Mouse (Mus musculus) ovary, adult 18-20 months (tissue): ENCODE results near the gene Umps.

Source experiments
- DNase-seq: peaks from one replicate; pipeline ENCODE4 v3.0.0; 2022; ENCODE audit warnings: low spot score, mixed read lengths

Gene Umps

DNA sequence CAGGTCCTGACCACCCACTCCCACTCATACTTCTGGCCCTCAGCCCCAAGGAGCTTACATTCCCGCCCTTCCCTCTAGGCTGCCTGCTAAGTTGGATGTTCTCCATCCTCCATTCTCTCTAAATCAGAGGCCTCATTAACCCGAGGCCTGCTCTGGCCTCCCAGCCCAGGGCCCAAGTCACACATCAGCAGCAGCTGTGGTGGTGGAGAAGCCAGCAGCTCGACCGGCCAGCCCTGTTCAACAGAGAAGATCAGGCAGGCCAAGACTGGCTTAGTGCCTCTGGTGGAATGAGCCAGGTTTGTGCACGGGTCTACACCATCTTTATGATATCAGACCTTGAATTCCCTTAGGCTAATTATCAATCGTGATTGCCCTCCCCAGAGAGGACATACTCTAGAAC lies 36.1 kb downstream of the Umps start:
- no peak for DNase-seq

DNA sequence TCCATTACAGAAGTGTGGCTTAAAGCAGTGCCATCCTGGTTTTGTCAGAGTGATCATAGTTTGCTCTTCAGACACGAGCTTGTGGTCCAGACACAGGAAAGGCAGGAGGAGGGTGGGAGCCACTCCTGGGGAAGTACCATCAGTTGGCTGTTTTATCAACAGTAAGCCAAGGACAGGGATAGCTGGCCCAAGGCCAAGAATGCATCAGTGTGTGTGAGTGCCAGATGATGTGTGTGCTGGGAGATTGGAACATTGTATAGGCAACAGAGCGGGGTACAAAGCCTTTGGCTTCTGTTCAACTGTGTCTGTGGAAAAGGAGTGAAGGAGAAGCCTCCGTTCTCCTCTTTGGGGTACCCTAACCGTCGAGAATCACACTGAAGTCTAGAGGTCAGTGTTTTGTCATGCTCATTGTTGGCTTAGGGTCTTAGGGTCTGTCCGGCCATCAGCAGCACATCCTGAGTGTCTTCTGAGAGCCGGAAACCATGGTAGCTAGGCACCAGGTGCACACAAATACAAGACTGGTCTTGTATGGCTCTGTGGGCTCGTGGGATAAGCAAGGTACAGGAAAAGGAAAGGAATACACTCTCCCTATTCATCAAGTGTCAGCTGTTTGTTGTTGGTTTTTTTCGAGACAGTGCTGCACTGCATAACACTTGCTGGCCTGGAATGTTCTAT lies 37.9 kb downstream of the Umps start:
- peak; percentile 52 for DNase-seq

DNA sequence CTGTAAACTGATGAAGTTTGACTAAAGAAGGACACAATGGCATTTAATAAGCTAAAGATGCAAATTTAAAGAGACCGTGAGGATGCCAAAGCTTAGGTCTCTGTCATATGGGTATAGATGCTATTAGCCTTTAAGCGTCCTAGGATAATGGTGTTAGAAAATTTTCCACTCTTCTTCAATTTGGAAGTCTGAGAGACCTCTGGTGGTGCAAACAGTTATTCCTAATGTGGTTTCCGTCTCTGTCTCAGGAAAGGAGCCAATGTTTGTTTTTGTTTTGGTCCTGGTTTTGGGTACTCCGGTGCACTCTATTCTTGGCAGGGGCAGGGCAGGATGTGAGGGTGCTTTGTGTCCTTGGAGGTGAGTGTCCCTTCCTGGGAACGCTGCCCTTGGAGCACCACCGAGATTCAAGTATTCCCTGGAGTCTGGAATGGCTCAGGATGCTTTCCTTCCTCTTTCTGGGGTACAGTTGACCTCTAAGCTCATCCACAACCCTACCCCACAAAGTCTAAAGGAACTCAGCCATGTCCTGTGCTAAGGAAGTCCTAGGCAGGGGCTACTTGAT lies 39.5 kb downstream of the Umps start:
- DNase-seq = no peak

DNA sequence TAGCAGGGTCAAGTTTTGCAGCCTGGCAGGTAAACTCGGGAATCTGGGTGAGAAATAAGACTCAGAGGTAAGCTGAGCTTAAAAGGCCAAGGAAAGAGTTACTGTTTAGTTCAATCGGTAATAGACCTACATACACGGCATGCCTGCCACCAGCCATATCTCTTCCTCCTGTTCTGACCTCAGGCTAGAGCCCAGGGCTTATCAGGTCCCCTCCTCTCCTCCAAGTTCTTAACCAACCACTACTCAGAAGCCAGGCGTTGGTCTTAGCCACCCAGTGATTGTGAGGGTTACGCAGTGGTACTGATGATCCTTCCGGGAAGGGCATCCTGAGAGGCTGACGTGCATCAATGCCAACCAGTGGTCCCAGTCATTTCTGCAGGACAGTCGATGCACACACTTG lies 43.1 kb downstream of the Umps start:
- no peak for DNase-seq

DNA sequence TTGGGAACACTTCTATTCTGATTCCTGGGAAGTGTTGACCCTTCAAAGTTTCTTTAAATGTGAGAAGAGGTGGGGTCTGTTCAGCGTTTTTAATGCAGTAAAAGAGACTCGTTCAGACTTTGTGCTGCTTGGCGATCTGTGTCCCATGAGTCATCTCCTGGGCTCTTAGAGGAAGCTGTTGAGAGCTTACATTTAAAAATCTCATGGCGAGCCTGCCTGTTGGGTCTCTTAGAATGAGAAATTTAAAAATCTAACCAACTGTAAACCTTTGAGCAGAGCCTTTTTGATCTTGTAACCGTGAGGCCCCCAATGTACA lies 43.9 kb downstream of the Umps start:
- DNase-seq = no peak

DNA sequence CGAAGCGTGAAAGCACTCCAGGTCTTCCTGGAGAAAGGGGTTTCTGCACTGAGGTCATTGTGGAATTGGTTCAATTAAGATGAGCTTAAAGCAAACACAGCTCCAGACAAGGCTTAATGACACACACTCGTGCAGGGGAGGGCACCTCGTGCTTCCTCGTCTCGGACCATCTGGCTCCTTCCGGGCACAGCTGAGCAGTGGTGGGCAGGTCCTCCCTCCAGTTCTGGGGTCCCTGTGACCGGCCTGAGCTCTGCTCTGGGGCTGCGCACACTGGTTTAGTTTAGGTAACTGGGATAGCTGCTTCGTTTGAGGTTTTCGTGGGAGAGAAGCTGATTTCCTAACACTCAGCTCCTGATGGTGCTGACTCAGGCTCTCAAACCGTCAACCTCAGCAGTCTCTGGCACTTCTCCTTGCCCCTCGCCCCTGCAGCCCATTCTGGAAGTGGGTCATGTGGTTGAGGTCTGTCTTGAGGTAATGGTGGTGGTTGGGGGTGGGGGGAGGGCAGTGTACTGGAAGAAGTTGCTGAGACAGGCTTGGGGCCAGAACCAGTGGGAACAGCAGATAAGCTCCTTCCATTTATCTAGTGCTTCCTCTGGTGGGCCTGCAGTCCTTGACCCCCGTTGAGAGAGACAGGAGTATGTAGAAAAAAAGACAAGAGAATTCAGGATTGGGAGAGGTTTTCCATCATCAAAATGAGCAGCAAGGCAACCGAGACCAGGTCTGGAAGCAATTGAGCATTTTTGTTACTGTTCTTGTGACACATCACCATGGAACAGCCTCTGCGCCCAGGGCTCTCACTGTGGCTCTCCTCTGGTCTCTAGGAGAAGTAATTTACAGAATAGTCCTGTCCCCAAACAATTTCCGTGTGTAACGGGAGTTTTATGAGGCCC lies 44.5 kb downstream of the Umps start:
- DNase-seq = peak; percentile 42

DNA sequence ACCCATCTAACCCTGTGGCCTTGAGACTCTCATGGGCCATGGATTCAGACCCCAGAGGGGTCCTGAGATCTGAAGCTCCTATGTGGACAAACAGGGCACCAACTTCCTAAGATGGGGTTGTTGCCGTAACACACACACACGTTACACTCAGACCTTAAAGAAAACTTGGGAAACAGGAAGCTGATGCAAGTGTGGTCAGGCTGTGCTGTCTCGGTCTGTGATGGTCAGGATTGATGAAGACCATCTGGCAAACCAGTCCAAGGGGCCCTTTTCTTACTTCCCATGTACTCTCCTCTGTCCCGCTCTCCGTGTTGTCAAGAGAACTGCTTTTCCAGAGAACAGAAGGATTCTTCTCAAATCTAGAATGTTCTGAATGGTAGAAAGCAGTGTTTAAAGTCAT lies 45.3 kb downstream of the Umps start:
- no peak for DNase-seq

DNA sequence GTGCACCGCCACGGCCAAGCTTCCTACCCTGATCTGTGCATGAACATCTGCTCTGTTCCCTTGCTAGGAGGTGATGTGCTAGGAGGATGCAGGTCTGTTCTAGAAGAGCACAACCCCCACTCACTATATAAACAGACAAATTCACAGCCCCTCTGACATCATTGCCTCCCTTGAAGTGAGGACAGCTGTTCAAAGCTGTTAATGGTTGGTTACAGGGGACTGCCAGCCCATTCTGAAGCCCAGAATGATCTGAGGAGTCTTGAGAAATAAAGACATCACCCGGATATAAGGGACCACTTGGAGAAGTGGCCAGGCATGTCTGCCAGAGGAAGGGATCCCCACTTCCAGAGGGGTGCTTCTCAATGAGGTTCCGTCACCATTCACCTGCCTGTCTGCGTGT lies 48.9 kb downstream of the Umps start:
- DNase-seq = no peak

DNA sequence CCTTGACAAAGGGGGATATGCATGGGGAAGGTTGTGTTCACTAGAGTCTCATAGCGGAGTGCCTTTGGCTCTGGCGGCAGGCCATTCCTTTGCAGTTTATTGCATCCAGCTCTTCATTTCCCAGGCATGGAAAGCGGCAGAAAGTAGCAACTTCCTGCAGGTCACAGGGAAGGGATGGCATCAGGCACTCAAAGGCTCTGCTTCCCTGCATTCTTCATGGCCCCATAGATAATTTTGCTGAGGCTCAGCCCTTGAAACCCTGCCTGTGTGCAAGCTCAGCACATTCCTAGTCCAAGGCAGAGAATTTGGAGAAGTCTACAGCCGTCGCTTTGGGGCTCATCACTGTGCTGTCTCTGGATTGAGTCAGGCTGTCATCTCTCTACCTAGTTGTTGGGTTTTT lies 49.4 kb downstream of the Umps start:
- DNase-seq = peak; percentile 34

DNA sequence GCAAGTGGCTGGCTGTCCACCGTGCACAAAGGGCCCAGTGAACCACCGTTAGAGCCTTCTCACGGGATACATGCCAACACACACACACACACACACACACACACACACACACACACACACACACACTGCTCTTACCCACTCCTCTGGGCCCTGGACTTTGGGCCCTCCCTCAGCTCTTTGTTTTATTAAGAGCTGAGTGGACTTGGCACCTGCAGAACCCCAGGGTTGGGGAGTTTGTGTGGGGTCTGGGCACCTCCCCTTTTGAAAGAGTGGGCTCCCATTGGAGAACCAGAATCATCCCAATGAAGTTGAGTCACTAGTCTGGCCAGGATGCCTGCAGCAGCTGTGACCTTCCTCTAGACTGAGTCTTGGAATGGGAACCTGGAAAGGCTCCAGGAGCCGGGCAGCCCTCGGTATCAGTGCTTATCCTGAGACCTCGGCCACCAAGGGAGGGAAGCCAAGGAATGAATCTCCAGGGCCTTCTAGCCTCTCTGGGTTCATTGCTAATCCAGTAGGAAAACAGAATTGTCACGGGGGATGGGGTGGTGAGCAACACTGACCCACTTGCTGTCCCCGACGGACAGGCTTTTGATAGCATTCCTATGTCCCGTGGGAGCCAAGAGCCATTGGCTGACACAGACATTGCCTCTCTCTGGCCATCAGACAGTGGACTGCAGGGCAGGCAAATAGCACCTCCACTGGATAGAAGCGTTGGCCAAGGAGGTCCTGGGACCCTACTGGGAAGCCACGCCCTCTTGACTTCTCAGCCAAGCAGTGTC lies 50.2 kb downstream of the Umps start:
- DNase-seq = peak; percentile 93

DNA sequence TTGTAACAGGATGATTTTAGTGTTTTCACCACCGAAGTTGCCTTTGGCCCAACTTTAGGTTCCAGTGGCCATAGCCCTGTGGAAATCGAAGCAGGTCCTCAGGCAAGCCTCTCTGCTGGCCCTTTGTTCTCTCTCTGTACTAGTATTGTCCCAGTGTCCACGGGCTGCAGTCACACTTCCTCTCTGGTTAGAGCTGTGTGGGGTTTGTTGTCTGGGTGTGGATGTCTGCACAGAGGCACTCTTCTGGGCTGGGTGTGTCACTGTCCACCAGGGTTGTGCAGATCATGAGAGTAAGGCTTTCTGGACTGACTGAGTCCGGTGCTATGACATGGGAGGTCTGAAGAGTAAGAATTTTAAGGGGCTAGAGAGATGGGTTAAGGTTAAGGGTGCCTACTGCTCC lies 51.8 kb downstream of the Umps start:
- DNase-seq = no peak

DNA sequence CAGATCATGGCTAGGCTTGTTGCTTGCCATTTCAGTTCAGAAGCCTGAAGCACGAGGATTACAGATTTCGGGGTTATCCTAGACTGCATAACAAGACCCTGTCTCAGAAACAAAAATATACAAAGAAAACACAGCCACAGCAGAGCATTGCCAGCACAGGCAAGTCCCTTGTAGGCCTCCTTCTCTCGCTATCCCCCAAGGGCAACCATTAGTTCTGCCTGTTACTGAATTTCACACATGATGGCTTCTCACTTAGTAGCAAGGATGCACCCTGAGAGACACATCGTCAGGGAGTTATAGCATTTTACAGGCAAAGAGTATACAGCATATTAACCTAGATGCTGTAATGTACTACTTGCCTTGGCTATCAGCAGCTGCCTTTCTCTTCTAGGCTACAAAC lies 58.6 kb downstream of the Umps start:
- no peak for DNase-seq
